Mouse (Mus musculus): ENCODE results near the gene Mettl22. TPM values are rescaled to one million over a fixed set of nuclear protein-coding genes. Genes with fewer than 3 reads are reported as not detected.
A peak's percentile ranks its signal among the peaks of the same experiment; 100 is the strongest.

Gene Mettl22
- total RNA-seq (2021), result 10 to 100 TPM; 46.6 to 51.5 TPM
- long read RNA-seq, experiment 1, transcript Mettl22-201 (11 exons, 1,825 nt), result major isoform, 66 of 81 reads
- long read RNA-seq, experiment 1, partial matches to known transcripts, result 4 of 81 reads
- long read RNA-seq, experiment 1, other reads (novel, unspliced or antisense), result 11 of 81 reads
- long read RNA-seq, experiment 2, transcript Mettl22-201 (11 exons, 1,825 nt), result major isoform, 62 of 71 reads
- long read RNA-seq, experiment 2, partial matches to known transcripts, result 5 of 71 reads
- long read RNA-seq, experiment 2, other reads (novel, unspliced or antisense), result 4 of 71 reads

GRCm38 (mm10) chr16:8470603-8471481 lies at the start of gene Mettl22:
Mettl22 (plus strand) TSS chr16:8470788.
- DNase-seq (ENCODE audit: low spot score in 2 of 2), result peak; percentile 80 to 90

- DNase-seq (ENCODE audit: low spot score in 2 of 2), result no peak
Measured at GRCm38 (mm10) chr16:8420842-8421241, 49.7 kb upstream of the Mettl22 start.

- DNase-seq (ENCODE audit: low spot score in 2 of 2), result no peak
Measured at GRCm38 (mm10) chr16:8423626-8424114, 46.9 kb upstream of the Mettl22 start.

GRCm38 (mm10) chr16:8424161-8424970 lies 46.2 kb upstream of the Mettl22 start:
- DNase-seq (ENCODE audit: low spot score in 2 of 2), result peak in 1 of 2 experiments; percentile 7

GRCm38 (mm10) chr16:8424971-8425330 lies 45.6 kb upstream of the Mettl22 start, which contains the start of gene Tmem114:
Tmem114 (minus strand) TSS chr16:8425136.
- DNase-seq (ENCODE audit: low spot score in 2 of 2), result no peak

- DNase-seq (ENCODE audit: low spot score in 2 of 2), result no peak
Measured at GRCm38 (mm10) chr16:8425736-8426135, 44.9 kb upstream of the Mettl22 start.

GRCm38 (mm10) chr16:8429531-8429930 lies 41.1 kb upstream of the Mettl22 start:
- no peak for DNase-seq (ENCODE audit: low spot score in 2 of 2)

GRCm38 (mm10) chr16:8432616-8433015 lies 38.0 kb upstream of the Mettl22 start:
- no peak for DNase-seq (ENCODE audit: low spot score in 2 of 2)

- no peak for DNase-seq (ENCODE audit: low spot score in 2 of 2)
Measured at GRCm38 (mm10) chr16:8444911-8445310, 25.7 kb upstream of the Mettl22 start.

- no peak for DNase-seq (ENCODE audit: low spot score in 2 of 2)
Measured at GRCm38 (mm10) chr16:8446256-8446655, 24.3 kb upstream of the Mettl22 start.

- DNase-seq (ENCODE audit: low spot score in 2 of 2), result peak in 1 of 2 experiments; percentile 2
Measured at GRCm38 (mm10) chr16:8453301-8453700, 17.3 kb upstream of the Mettl22 start.

- no peak for DNase-seq (ENCODE audit: low spot score in 2 of 2)
Measured at GRCm38 (mm10) chr16:8455221-8455620, 15.4 kb upstream of the Mettl22 start.

- peak in 1 of 2 experiments; percentile 1 for DNase-seq (ENCODE audit: low spot score in 2 of 2)
Measured at GRCm38 (mm10) chr16:8458391-8458790, 12.2 kb upstream of the Mettl22 start.

- DNase-seq (ENCODE audit: low spot score in 2 of 2), result peak in 1 of 2 experiments; percentile 38
Measured at GRCm38 (mm10) chr16:8459098-8459497, 11.5 kb upstream of the Mettl22 start.

- no peak for DNase-seq (ENCODE audit: low spot score in 2 of 2)
Measured at GRCm38 (mm10) chr16:8470132-8470531, 456 bp upstream of the Mettl22 start.

- no peak for DNase-seq (ENCODE audit: low spot score in 2 of 2)
Measured at GRCm38 (mm10) chr16:8487396-8488005, 16.9 kb downstream of the Mettl22 start.

- no peak for DNase-seq (ENCODE audit: low spot score in 2 of 2)
Measured at GRCm38 (mm10) chr16:8489340-8489739, 18.8 kb downstream of the Mettl22 start.

- no peak for DNase-seq (ENCODE audit: low spot score in 2 of 2)
Measured at GRCm38 (mm10) chr16:8491743-8492490, 21.3 kb downstream of the Mettl22 start.

- peak in 1 of 2 experiments; percentile 62 for DNase-seq (ENCODE audit: low spot score in 2 of 2)
Measured at GRCm38 (mm10) chr16:8494268-8494667, 23.7 kb downstream of the Mettl22 start.

- DNase-seq (ENCODE audit: low spot score in 2 of 2), result no peak
Measured at GRCm38 (mm10) chr16:8496967-8497366, 26.4 kb downstream of the Mettl22 start.

All from gastrocnemius, postnatal 4 days (tissue).